Mouse (Mus musculus) megakaryocyte, adult 5-6 weeks (primary cell): Measurements from ENCODE around the gene Phlpp1. TPM values are rescaled to one million over a fixed set of nuclear protein-coding genes. Genes with fewer than 3 reads are reported as not detected.
A peak's percentile ranks its signal among the peaks of the same experiment; 100 is the strongest.

Experiments used
- ATAC-seq: 2 replicates; pipeline ENCODE4 v1.8.0; 2016; ENCODE audit warnings: mild to moderate bottlenecking, inconsistent platforms; ENCODE audit not compliant: poor library complexity, severe bottlenecking
- total RNA-seq, 2 experiments: library from RNA; stranded (forward) in 1 of 2; stranded (reverse) in 1 of 2; fragments of 153-499, 151-499 nt in 1 of 2; fragments of 221-1000, 200-1000 nt in 1 of 2; gene quantifications; 2 replicates each; pipeline versions ENCODE4 v1.2.3 to v1.2.4; 2015 to 2017

The Phlpp1 gene
- total RNA-seq, 2 experiments from 2014 or later = 2.6 to 3.8 TPM

DNA sequence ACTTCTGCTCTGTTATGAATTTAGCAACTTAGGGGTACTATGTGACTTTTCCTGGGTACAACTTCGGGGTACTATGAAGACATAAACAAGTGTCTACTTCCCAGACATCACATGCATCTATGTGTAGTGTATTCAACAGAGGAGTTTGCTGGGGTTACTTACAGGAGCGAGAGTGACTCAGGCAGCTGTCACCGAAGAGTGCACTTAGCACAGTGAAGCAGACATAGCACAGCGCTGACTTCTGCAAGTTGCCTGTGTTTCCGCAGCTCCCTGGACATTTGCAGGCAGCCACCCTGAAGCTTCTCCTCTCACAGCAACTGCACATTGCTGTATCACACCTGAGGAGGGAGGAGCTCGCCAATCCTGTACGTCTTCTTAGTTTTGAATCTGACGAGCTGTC lies 8.2 kb upstream of the Phlpp1 start:
- ATAC-seq = no peak

DNA sequence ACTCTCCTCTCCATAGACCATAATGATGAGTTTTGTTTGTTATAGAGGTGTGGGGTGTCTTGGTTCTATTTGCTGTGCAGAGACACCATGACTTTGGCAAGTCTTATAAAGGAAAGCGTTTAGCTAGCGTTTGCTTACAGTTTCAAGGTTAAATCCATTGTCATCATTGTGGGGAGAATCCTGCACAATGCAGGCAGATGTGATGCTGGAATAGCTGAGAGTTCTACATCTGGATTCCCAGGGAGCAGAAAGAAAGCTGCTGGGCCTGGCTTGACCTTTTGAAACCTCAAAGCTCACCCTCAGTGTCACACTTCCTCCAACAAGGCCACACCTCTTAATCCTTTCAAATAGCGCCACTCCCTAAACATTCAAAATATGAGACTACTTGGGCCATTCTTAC lies 7.4 kb upstream of the Phlpp1 start:
- no peak for ATAC-seq

DNA sequence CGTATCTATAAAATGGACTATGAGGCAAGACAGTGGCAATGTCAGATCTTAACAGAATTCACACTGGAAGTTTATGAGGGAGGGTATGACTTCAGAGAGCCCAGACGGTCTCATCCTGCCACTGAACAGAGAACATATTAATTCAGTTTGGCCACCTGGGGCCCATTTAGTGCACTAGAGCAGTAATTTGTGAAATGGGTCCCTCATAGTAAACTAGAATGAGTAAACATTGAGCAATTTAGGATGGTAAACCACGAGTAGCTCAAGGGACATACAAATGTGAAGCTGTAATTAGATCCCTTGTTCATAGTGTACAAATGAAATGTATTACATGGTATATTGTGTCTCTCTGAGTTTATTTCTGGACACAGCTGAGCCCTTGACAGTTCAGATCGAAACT lies 3.6 kb upstream of the Phlpp1 start:
- no peak for ATAC-seq

DNA sequence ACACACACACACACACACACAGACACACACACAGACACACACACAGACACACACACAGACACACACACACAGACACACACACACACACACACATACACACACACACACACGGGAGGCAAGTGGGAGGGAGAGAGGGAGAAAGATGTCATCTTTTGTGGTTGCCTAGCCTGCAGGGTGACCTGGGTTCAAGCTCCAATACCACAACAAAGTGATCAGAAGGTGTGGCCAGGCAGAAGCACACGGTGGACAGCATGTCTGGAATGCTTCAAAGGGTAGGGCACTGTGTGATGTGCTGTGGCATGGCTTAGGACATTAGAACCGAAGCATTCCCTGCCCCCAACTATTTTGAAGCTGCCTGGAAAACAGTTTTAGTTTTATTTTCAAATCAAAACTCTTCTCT lies 2.8 kb upstream of the Phlpp1 start:
- no peak for ATAC-seq

DNA sequence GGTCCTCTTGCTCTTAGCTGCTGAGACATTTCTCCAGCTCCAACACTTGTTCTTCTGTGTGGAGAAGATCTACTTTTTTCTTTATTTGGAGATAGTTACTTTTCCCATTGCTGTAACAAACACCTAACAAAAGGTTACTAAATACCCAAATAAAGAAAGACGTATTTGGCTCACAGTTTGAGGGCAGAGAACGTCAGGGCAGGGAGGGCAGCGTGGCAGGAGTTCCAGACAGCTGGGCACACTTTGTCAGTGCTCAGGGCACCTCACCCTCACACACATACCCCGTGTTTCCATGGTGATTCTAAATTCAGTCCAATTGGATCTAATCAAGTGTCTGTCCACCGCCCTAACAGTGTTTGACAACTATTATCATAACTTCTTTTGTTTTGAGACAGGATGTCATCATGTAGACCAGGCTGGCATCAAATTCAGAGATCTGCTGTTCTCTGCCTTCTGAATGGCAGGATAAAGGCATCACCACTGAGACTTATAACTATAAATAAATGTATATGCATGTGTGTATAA lies 1.7 kb upstream of the Phlpp1 start:
- ATAC-seq = no peak

DNA sequence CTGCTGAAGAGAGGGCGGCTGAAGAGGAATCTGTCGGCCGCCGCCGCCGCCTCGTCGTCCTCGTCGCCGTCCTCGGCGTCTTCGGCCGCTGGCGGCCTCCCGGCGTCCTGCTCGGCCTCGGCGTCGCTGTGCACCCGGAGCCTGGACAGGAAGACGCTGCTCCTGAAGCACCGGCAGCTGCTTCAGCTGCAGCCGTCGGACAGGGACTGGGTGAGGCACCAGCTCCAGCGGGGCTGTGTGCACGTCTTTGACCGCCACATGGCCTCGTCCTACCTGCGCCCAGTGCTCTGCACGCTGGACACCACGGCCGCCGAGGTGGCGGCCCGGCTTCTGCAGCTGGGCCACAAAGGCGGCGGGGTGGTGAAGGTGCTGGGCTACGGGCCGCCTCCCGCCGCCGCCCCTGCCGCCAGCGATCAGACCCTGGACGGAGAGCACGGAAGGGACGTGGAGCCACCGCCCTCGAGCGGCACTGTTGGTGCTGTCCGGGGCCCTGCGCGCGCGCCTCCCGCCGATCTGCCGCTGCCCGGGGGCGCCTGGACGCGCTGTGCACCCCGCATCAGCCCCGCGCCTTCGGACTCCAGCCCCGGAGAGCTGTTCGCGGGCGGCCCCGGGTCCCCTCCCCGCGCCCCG lies 864 bp downstream of the Phlpp1 start:
- ATAC-seq = peak; percentile 13

DNA sequence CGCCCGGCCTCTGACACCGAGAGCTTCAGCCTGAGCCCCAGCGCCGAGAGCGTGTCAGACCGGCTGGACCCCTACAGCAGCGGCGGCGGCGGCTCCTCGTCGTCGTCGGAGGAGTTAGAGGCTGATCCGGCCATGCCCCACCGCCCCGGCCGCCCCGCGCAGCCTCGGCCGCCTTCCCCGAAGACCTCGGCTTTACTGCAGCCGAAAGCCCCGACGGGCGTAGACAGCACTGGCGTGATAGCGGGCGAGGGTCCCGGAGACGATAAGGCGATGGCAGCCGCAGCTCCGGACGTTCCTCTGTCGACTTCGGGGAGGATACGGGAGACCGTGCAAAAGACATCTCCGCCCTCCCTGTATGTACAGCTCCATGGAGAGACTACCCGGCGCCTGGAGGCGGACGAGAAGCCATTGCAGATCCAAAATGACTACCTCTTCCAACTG lies 1.4 kb downstream of the Phlpp1 start:
- no peak for ATAC-seq

DNA sequence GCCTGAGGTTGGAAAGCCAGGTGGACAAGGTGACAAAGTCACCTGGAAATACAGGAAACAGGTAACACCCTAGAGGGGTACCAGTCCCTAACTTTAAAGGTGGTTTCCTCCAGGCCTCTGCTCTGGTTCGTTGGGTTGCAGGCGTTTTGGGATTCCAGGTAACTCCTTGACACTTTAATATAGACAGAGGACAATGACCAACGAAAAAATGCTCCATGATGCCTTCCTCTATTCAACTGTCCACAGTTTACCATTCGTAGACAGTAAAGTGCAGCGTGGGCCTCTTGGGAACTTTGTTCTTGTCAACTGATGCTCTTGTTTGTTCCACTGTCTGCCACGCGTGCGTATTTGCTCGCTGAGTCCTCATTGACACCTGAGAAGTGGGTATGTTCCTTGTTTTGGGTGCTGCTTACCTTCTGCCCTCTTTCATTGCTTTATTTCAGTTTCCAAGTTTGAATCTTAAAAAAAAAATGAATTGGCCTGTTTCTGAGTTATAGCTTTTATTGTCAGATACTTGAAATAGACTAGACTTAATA lies 2.1 kb downstream of the Phlpp1 start:
- no peak for ATAC-seq

DNA sequence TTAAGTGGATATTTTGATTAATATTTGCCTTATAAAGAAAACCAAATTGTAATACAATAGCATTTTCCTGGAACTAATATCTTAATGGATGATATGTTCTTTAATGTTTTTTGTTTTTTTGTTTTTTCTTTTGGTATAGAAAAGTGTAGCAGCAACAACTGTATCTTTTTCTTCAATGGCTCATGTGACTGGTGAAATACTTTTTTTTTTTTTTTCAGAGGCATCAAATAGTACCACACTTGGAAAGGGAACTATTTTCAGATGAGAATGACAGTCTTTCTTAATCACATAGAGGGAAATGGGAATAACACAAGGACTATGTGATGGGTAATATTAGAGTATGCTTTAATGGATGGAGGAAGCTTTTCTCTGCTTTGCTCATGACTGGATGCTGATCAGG lies 3.0 kb downstream of the Phlpp1 start:
- ATAC-seq = no peak

DNA sequence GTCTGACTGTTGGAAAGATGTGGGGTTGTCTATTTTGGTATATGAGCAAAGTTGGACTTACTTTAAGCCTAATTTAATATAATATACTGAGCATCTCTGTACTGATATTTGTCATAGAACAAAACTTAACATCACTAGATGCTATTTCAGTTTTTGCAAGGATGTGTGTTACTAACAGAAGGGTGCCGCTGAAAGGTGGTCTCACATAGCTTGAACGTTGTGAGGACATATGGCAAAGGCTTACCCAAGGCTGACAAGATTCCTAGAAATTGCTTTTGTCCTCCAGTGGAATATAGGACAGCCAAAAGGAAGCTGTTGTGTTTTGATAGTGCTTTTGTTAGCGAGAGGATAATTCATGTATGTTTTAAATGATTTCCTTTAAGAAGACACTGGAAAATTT lies 3.8 kb downstream of the Phlpp1 start:
- no peak for ATAC-seq

DNA sequence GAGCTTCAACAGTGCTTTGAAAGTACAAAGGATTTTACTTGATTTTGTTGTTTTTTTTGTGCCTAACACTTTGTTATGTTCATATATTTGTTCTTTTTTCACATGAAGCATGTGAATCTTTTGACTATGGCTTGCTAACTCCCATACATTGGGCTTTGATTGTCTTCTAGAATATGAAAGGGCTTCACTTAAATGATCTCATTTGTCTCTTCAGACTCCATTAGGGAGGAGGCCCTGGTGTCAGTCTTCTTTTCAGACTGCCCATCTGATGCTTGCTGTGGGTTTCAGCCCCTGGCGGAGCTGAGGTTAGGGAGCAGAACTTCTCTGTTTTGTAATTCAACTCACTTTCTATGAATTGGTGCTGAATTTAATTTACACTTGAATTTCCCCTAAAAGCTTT lies 5.2 kb downstream of the Phlpp1 start:
- ATAC-seq = no peak

DNA sequence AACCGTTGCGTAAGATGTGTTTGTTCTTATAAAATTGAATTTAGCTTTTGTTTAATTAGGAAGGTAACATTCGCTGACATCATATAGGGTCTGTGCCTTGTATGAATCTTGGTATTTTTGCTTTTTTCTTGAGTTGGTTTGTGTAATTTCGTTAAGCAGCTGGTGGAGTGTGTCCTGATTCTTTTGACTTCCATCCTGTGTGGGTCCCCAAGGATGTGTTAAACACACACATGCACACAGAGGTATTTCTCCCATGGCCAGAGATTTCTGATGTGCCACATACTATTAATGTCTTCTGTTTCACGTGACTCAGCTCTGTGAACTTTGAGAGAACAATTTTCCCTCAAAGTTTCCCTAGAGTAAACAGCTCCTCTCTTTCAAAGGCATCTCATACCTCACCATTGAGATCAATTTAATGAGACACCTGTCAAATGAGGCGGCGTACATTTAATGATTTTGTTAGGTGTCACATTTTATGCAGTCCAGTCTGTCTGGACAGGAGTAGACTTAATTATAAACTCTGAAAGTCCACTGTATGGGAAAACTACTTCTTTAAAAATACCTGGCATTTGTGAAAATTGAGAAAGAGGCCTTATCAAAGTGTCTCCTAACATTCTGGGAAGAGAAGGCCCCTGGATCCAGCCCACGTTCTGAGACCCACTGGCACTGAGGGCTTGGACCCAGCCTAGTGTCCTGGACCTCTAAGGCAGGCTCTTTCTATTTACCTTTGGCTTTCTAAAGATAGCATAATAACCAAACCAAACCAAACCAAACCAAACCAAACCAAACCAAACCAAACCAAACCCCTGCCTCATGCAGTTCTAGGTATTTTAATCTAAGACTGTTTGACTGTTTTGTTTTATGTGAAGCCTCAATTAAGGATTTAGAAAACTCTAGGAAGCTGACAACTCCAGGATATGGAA lies 6.6 kb downstream of the Phlpp1 start:
- ATAC-seq = no peak

DNA sequence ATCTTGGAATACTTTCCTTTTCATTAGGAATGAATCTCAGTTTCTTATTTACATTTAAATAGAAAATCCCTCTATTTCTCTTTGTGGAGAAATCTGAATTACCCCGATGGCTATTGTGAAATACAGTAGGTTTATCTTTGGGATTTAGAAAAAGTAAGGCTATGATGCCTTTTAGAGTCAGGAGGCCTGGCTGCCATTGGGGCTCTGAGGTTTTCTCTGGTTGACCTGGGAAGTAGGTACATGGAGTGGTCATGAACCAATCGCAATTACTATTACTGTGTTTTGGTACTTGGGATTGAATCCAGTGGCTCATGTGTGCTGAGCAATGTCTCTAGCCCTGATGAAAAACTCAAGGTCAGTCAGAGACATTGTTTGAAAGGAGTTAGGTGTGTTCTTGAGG lies 12.1 kb downstream of the Phlpp1 start:
- no peak for ATAC-seq

DNA sequence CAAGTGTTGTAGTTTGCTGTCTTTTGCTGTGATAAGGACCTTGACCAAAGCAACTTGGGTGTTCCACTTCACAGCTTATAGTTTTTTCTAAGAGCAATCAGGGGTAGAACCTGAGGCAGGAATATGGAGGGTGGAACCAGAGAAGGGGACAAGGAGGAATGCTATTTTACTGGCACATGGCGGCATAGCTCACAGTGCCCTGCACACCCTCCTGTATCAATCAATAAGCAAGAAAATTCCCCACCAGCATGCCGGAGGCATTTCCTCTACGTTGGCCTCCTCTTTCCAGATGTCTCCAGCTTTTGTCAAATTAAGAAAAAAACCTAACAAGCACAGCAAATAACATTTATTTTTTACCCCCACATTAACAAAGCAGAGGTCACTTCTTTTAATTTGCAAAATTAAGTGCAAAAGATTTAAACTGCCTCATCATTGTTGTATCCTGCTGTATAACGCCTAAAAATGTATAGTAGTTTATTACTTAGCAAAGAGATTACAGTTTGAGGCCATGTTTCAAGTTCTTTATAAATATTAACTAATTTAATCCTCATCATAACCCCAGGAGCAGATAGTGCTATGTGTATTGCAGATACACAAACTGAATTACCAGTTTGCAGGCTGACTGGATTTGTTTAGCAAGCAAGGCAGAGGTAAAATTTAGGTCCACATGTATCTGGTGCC lies 13.4 kb downstream of the Phlpp1 start:
- no peak for ATAC-seq

DNA sequence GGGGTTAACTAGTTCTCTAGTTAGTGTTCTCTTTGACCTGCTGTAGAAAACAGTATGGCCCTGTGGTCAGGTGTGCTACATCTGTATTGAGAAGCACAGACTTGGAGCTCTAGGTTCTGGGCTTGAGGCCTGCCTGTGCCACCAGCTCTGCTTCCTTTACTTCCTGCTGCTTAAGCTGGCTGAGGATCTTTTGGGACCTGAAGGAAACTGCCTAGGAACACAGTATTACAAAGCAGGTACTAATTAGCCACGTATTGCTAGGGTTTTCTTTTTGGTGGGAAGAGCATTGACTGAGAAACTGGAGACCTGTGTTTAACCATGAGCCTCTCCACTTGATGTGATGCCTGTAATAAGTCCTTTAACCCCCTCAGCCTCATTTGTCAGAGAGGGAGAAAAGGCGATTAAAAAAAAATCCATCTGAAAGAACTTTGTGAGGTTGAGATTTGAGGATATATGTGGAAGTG lies 13.9 kb downstream of the Phlpp1 start:
- ATAC-seq = no peak

DNA sequence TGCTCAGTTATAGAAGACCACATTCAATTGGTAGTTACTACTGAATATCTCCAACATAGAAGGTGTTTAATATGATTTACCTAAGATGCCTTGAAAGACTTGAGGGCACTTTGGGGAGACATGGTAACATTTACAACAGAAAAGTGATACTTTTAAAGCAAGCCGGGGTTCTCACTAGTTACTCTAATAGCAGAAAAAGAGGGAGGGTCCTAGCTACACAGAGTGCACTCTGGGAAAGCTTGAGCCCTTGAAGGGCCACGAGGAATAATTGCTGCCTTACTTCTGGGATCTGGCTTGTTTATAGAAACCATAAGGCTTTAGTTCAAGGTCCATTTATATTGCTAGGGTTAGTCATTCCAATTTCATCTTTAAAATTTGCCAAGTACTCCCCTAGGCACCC lies 14.5 kb downstream of the Phlpp1 start:
- ATAC-seq = no peak

DNA sequence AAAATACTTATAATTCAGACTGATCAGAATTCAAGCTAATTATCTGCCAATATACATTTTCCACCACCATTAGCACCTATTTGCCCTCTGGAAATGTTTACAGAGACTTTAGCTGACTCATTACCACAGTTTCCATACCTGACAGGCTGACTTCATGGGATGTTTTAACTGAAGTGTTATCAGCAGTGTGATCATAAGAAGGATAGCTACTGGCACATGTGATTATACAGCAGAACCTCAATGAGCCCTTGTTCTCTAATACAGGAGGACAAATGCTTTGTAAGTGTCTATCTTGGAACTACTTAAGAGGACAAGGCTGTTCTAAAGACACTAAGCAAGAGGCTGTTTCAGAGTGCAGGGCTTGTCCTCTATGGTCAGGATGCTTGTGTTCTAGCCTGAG lies 15.9 kb downstream of the Phlpp1 start:
- no peak for ATAC-seq

DNA sequence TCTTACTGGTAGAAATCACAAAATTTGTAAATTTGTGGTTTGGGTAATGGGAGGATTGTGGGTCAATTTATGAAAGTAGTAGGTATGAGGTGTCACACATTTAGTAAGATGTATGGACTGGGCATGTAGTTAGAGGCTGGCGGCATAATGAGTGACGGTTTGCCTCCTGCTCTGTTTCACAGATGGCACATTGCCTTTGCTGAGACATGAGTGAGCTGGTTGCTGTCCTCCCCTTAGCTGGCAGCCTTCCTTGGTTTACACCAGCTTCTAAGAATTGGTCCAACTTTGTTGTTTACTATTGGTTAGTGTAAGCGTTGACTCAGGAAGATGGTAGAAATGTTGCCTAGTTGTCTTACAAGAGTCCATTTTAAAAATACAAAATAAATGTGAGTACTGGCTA lies 17.2 kb downstream of the Phlpp1 start:
- no peak for ATAC-seq

DNA sequence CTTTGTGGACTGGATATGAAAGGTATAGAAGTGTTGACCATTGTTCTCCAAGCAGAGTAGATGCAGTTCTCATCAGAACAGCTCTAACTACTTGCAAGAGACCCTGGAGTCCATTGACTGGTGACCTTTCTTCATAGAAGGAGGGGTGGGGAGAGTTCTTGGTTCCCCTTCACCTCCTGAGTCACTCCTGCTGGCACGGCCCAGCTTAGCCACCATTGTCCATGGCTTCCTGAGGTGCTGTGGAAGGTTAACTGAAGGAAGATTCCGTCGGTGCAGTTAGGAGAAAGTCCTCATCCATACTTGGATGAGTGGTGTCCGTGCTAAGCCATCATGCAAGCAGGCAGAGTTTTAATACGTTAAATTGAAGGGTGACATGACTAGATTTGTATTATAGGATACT lies 17.8 kb downstream of the Phlpp1 start:
- no peak for ATAC-seq

DNA sequence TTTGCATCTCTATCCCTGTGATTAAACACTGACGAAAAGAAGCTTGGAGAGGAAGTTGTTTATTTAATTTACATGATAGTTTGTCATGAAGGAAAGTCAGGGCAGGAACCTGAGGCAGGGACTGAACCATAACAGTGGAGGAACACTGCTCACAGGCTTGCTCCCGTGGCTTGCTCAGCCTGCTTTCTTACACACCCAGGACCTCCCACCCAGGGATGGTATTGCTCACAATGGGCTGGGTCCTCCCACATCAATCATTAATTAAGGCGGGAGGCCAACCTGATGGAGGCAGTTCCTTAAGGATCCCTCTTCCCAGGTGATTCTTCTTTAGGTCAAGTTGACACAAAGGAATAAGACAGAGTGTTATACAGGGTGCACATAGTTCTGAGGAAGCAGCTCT lies 19.1 kb downstream of the Phlpp1 start:
- no peak for ATAC-seq

DNA sequence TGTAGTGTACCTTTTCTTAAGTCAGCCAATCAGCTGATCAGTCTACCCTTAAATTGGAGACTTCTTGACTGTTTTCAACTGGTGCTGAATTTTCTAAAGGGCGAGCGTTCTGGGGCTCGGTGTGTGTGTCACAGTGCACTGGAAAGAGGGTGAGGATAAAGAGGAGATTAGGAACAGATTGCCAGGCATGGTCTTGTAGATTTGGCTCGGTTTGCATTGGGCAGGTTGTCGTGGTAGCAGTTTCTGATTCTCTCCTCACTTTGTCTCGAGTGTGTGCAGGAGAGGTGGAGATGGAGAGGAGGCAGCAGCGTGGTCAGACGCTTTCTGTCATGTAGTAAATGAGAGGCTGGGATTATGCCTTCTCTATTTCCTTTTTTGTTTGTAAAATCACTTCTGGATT lies 20.3 kb downstream of the Phlpp1 start:
- no peak for ATAC-seq
